Mouse (Mus musculus): Measurements from ENCODE around the gene Gm49510. TPM values are rescaled to one million over a fixed set of nuclear protein-coding genes. Genes with fewer than 3 reads are reported as not detected.
A peak's percentile ranks its signal among the peaks of the same experiment; 100 is the strongest.

The Gm49510 gene
- polyA plus RNA-seq, 1 experiment from 2014 or later = 0.21 TPM

DNA sequence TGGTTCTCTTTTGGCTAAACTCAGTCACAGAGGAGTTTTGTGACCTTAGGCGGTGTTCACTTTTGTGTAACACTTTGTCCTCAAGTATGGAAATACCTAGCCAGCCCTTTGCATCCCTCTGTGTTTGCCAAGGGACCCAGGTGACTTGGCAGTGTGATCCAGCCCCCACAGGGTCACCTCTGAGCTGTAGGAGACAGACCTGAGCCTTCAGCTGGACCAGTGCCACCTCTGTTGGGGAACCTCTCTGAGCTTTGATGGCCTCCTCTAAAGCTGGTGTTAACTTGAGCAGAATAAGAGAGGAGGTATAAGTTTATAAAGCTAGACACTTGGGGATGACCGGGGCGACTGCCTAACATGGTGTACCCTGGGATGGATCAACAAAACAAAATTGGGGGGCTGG is 49.4 kb downstream of the Gm49510 start:
- WGBS = 96% methylated on average over 3 of the region's 3 CpGs

DNA sequence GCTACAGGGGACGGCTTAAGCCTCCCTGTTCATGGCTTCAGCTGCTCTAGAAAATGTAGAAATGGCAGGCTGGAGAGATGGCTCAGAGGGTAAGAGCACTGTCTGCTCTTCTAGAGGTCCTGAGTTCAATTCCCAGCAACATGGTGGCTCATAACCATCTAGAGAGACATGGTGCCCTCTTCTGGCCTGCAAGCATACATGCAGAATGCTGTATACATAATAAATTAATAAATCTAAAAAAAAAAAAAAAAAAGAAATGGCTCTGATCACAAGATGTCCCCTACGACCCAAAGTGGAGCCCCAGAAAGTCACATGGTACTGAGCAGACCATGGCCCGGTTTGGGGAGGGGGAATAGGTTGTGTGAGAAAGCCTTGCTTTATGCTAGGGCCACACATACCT is 56.2 kb downstream of the Gm49510 start:
- Histone ChIP-seq H3K4me3 (ENCODE audit: low read depth, low read length) (no peak overlapping the region), H3K36me3 (ENCODE audit: control insufficient read depth, insufficient read depth) (no peaks in the 10 kb centered on the region), H3K27me3 (replicated peaks; ENCODE audit: control insufficient read depth, insufficient read depth, low read length) (no peaks in the 10 kb centered on the region), H3K9ac (ENCODE audit: low read depth, low read length) (no peak overlapping the region), H3K4me2 (replicated peaks; ENCODE audit: low read depth) (no peak overlapping the region), H3K27ac (ENCODE audit: low read depth, low read length) (no peak overlapping the region), H3K9me3 (ENCODE audit: control insufficient read depth) (no peaks in the 10 kb centered on the region), H3K4me1 (replicated peaks; ENCODE audit: control insufficient read depth, insufficient read depth, low read length) (no peaks in the 10 kb centered on the region)
- TF ChIP-seq CTCF (IDR thresholded peaks at IDR 0.05; ENCODE audit: low read depth) = peak; percentile 12; the same call in 1 of the 2 replicates
- no peak for ATAC-seq
- 78% methylated on average over 3 of the region's 3 CpGs for WGBS

More for the DNA sequence above, 49.4 kb downstream of the Gm49510 start:
- Histone ChIP-seq H3K4me2 (replicated peaks; ENCODE audit: low read depth) (no peak overlapping the region), H3K27me3 (replicated peaks; ENCODE audit: control insufficient read depth, insufficient read depth, low read length) (peaks cover 5% of the 10 kb centered on the region; the same call in 1 of the 2 replicates), H3K27ac (ENCODE audit: low read depth, low read length) (no peak overlapping the region), H3K9ac (ENCODE audit: low read depth, low read length) (no peak overlapping the region), H3K4me3 (ENCODE audit: low read depth, low read length) (no peak overlapping the region), H3K4me1 (replicated peaks; ENCODE audit: control insufficient read depth, insufficient read depth, low read length) (no peaks in the 10 kb centered on the region), H3K36me3 (ENCODE audit: control insufficient read depth, insufficient read depth) (no peaks in the 10 kb centered on the region), H3K9me3 (ENCODE audit: control insufficient read depth) (no peaks in the 10 kb centered on the region)
- no peak for ATAC-seq
- no peak for TF ChIP-seq CTCF (IDR thresholded peaks at IDR 0.05; ENCODE audit: low read depth)

DNA sequence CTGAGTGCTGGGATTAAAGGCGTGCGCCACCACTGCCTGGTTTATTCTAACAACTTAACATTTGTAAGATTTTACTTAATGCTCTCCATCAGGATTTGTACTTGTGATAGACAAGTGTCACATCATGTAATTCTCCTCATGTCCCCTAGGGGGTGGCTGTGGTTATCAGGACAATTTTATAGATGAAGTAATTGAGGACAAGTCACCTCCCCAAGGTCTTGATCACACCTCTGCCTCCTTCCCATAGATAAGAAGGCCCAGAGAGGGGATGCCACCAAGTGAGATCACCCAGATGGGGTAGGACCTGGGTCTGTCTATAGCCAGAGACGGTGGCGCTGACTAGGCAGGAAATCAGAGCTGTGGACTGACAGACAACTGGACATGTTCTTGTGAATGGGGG is 56.9 kb downstream of the Gm49510 start:
- Histone ChIP-seq H3K27ac (ENCODE audit: low read depth, low read length) (no peak overlapping the region), H3K9me3 (ENCODE audit: control insufficient read depth) (no peaks in the 10 kb centered on the region), H3K9ac (ENCODE audit: low read depth, low read length) (no peak overlapping the region), H3K36me3 (ENCODE audit: control insufficient read depth, insufficient read depth) (no peaks in the 10 kb centered on the region), H3K4me2 (replicated peaks; ENCODE audit: low read depth) (no peak overlapping the region), H3K4me1 (replicated peaks; ENCODE audit: control insufficient read depth, insufficient read depth, low read length) (no peaks in the 10 kb centered on the region), H3K4me3 (ENCODE audit: low read depth, low read length) (no peak overlapping the region), H3K27me3 (replicated peaks; ENCODE audit: control insufficient read depth, insufficient read depth, low read length) (no peaks in the 10 kb centered on the region)
- ATAC-seq = no peak
- TF ChIP-seq CTCF (IDR thresholded peaks at IDR 0.05; ENCODE audit: low read depth) = peak; percentile 68
- 79% methylated on average over 4 of the region's 4 CpGs for WGBS

DNA sequence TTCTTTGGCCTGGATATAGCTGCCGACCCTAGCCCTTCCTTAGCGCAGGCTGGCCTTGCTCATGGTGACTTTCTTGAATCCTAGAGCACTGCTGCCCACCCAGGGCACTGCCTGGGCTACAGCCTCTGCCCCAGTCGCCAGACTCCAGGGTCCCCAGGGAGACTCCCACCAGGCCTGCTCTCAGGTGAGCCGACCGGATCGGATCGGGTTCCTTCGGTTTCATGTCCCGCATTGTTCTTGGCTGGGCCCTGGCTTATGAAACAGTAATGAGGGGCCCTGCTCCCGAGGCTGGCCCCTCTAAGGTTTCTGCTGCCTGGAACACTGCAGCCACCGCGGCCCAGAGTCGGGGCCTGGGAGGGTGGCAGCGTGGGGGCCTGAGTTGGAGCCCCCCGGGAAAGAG is 57.6 kb downstream of the Gm49510 start:
- no peak overlapping the region for H3K27ac ChIP-seq (ENCODE audit: low read depth, low read length)
- H3K36me3 ChIP-seq (ENCODE audit: control insufficient read depth, insufficient read depth) = no peaks in the 10 kb centered on the region
- no peak for TF ChIP-seq CTCF (IDR thresholded peaks at IDR 0.05; ENCODE audit: low read depth)
- H3K4me1 ChIP-seq (replicated peaks; ENCODE audit: control insufficient read depth, insufficient read depth, low read length) = no peaks in the 10 kb centered on the region
- no peaks in the 10 kb centered on the region for H3K27me3 ChIP-seq (replicated peaks; ENCODE audit: control insufficient read depth, insufficient read depth, low read length)
- no peak overlapping the region for H3K4me3 ChIP-seq (ENCODE audit: low read depth, low read length)
- no peaks in the 10 kb centered on the region for H3K9me3 ChIP-seq (ENCODE audit: control insufficient read depth)
- no peak overlapping the region for H3K9ac ChIP-seq (ENCODE audit: low read depth, low read length)
- ATAC-seq = no peak
- no peak overlapping the region for H3K4me2 ChIP-seq (replicated peaks; ENCODE audit: low read depth)
- WGBS = 65% methylated on average over 15 of the region's 15 CpGs

DNA sequence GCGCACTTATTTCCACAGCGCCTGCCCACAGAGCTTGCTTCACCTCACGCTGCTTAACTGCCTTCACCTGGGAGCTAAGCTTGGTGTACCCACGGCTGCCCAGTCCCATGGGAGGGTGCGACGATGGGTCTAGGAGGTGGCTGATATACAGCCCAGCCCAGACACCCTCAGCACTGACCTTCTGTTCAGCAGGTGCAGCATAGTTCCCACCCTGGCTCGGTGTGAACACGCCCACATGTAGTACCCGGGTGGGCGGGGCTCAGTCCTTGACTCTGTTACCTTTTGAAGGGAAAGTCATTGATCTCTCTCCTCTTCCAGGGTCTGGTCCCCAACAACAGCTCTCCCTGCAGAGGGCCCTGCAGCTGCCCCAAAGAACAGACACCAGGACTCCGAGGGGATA is 60.1 kb downstream of the Gm49510 start:
- Histone ChIP-seq H3K4me3 (ENCODE audit: low read depth, low read length) (no peak overlapping the region), H3K9ac (ENCODE audit: low read depth, low read length) (no peak overlapping the region; the same call in 1 of the 2 replicates), H3K36me3 (ENCODE audit: control insufficient read depth, insufficient read depth) (no peaks in the 10 kb centered on the region), H3K9me3 (ENCODE audit: control insufficient read depth) (no peaks in the 10 kb centered on the region), H3K27me3 (replicated peaks; ENCODE audit: control insufficient read depth, insufficient read depth, low read length) (no peaks in the 10 kb centered on the region), H3K4me2 (replicated peaks; ENCODE audit: low read depth) (no peak overlapping the region), H3K4me1 (replicated peaks; ENCODE audit: control insufficient read depth, insufficient read depth, low read length) (no peaks in the 10 kb centered on the region), H3K27ac (ENCODE audit: low read depth, low read length) (no peak overlapping the region)
- WGBS = 61% methylated on average over 11 of the region's 11 CpGs
- no peak for TF ChIP-seq CTCF (IDR thresholded peaks at IDR 0.05; ENCODE audit: low read depth)
- peak; percentile 38 for ATAC-seq

DNA sequence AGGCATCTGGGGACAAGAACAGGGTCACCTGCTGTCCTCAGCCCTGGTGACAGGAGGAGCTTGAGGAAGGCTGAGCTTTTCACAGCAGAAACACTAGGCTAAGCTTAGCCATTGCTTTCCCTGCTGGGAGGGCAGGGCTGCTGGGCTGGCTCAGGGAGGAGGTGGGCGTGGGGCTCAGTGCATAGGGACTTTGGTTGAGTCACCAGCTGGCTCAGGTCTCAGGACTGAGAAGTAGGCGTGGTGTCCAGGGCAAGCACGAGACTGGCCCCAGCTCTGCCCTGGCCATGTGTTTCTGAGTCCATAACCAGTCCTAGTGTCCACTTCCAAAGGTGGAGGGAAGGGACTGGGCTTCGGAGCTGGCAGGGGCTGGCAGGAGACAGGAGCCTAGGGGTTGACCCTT is 60.6 kb downstream of the Gm49510 start:
- H3K36me3 ChIP-seq (ENCODE audit: control insufficient read depth, insufficient read depth) = no peaks in the 10 kb centered on the region
- no peak for TF ChIP-seq CTCF (IDR thresholded peaks at IDR 0.05; ENCODE audit: low read depth)
- no peak overlapping the region for H3K9ac ChIP-seq (ENCODE audit: low read depth, low read length)
- no peak overlapping the region for H3K4me2 ChIP-seq (replicated peaks; ENCODE audit: low read depth)
- WGBS = 53% methylated on average over 4 of the region's 4 CpGs
- ATAC-seq = peak; percentile 60
- H3K27ac ChIP-seq (ENCODE audit: low read depth, low read length) = no peak overlapping the region
- no peaks in the 10 kb centered on the region for H3K27me3 ChIP-seq (replicated peaks; ENCODE audit: control insufficient read depth, insufficient read depth, low read length)
- H3K4me1 ChIP-seq (replicated peaks; ENCODE audit: control insufficient read depth, insufficient read depth, low read length) = no peaks in the 10 kb centered on the region
- H3K4me3 ChIP-seq (ENCODE audit: low read depth, low read length) = no peak overlapping the region
- H3K9me3 ChIP-seq (ENCODE audit: control insufficient read depth) = no peaks in the 10 kb centered on the region

DNA sequence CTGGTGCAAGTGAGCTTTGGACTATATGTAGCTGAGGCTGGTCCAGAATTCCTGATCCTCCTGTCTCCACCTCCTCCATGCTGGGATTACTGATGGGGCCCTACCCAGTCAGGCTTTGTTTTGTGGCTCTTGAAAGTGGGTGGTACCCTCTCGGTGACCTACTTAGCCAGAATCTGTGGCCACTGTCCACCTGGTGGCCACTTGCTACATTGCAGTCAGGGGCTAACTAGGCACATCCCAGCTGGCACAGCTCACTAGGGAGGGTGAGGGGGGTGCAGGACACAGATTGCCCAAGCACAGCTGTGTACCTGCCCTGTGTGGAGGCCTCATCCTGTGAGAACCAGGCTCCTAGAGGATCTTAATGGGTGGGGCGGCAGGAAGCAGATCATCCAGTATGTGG is 63.4 kb downstream of the Gm49510 start:
- H3K27me3 ChIP-seq (replicated peaks; ENCODE audit: control insufficient read depth, insufficient read depth, low read length) = no peaks in the 10 kb centered on the region
- H3K27ac ChIP-seq (ENCODE audit: low read depth, low read length) = no peak overlapping the region
- no peaks in the 10 kb centered on the region for H3K4me1 ChIP-seq (replicated peaks; ENCODE audit: control insufficient read depth, insufficient read depth, low read length)
- H3K4me2 ChIP-seq (replicated peaks; ENCODE audit: low read depth) = no peak overlapping the region
- WGBS = 29% methylated on average over 2 of the region's 2 CpGs
- no peaks in the 10 kb centered on the region for H3K36me3 ChIP-seq (ENCODE audit: control insufficient read depth, insufficient read depth)
- no peak overlapping the region for H3K4me3 ChIP-seq (ENCODE audit: low read depth, low read length)
- H3K9ac ChIP-seq (ENCODE audit: low read depth, low read length) = no peak overlapping the region
- TF ChIP-seq CTCF (IDR thresholded peaks at IDR 0.05; ENCODE audit: low read depth) = peak; percentile 92
- peak; percentile 82 for ATAC-seq
- H3K9me3 ChIP-seq (ENCODE audit: control insufficient read depth) = no peaks in the 10 kb centered on the region

Small RNAs within 50 kb of the gene (microRNA-seq; reads per million reads assigned to microRNA genes)
- gene Mir6955 = not detected

Other genes with a start within 250 kb of the Gm49510 start
- 0.10 and 0.17 TPM in 2 replicates for gene Elfn2, start 180.9 kb upstream of the Gm49510 start, polyA plus RNA-seq (2015; fragmentation: Nextera tagmentation; extraction: Ambion mirVana)
- gene Mfng, start 126.2 kb upstream of the Gm49510 start, polyA plus RNA-seq (2015; fragmentation: Nextera tagmentation; extraction: Ambion mirVana) = 7.2 and 7.6 TPM in 2 replicates
- 3.2 and 3.9 TPM in 2 replicates for gene Card10, start 96.6 kb upstream of the Gm49510 start, polyA plus RNA-seq (2015; fragmentation: Nextera tagmentation; extraction: Ambion mirVana)
- 16.8 and 17.0 TPM in 2 replicates for gene Cdc42ep1, start 57.0 kb upstream of the Gm49510 start, polyA plus RNA-seq (2015; fragmentation: Nextera tagmentation; extraction: Ambion mirVana)
- gene Lgals2, start 44.1 kb upstream of the Gm49510 start, polyA plus RNA-seq (2015; fragmentation: Nextera tagmentation; extraction: Ambion mirVana) = 787 and 833 TPM in 2 replicates
- 40.1 TPM in 2 replicates for gene Gga1, start 22.5 kb upstream of the Gm49510 start, polyA plus RNA-seq (2015; fragmentation: Nextera tagmentation; extraction: Ambion mirVana)
- 7.2 and 7.6 TPM in 2 replicates for gene Sh3bp1, start 101 bp downstream of the Gm49510 start, polyA plus RNA-seq (2015; fragmentation: Nextera tagmentation; extraction: Ambion mirVana)
- gene Pdxp, start 14.3 kb downstream of the Gm49510 start, polyA plus RNA-seq (2015; fragmentation: Nextera tagmentation; extraction: Ambion mirVana) = 3.3 and 4.2 TPM in 2 replicates
- 725 and 759 TPM in 2 replicates for gene Lgals1, start 27.1 kb downstream of the Gm49510 start, polyA plus RNA-seq (2015; fragmentation: Nextera tagmentation; extraction: Ambion mirVana)
- 24.8 and 26.0 TPM in 2 replicates for gene Nol12, start 35.3 kb downstream of the Gm49510 start, polyA plus RNA-seq (2015; fragmentation: Nextera tagmentation; extraction: Ambion mirVana)
- gene Triobp, start 48.1 kb downstream of the Gm49510 start, polyA plus RNA-seq (2015; fragmentation: Nextera tagmentation; extraction: Ambion mirVana) = 35.2 and 39.4 TPM in 2 replicates
- gene H1f0, start 128.8 kb downstream of the Gm49510 start, polyA plus RNA-seq (2015; fragmentation: Nextera tagmentation; extraction: Ambion mirVana) = 298 and 319 TPM in 2 replicates
- gene Galr3, start 142.2 kb downstream of the Gm49510 start, polyA plus RNA-seq (2015; fragmentation: Nextera tagmentation; extraction: Ambion mirVana) = 2.2 and 2.6 TPM in 2 replicates
- 44.1 and 48.8 TPM in 2 replicates for gene Ankrd54, start 163.2 kb downstream of the Gm49510 start, polyA plus RNA-seq (2015; fragmentation: Nextera tagmentation; extraction: Ambion mirVana)
- gene Eif3l, start 175.5 kb downstream of the Gm49510 start, polyA plus RNA-seq (2015; fragmentation: Nextera tagmentation; extraction: Ambion mirVana) = 97.0 and 100 TPM in 2 replicates
- gene Micall1, start 209.2 kb downstream of the Gm49510 start, polyA plus RNA-seq (2015; fragmentation: Nextera tagmentation; extraction: Ambion mirVana) = 3.7 and 5.0 TPM in 2 replicates
- 256 and 266 TPM in 2 replicates for gene Polr2f, start 241.3 kb downstream of the Gm49510 start, polyA plus RNA-seq (2015; fragmentation: Nextera tagmentation; extraction: Ambion mirVana)
- gene 1700088E04Rik, start 241.6 kb downstream of the Gm49510 start, polyA plus RNA-seq (2015; fragmentation: Nextera tagmentation; extraction: Ambion mirVana) = 4.2 and 5.2 TPM in 2 replicates